Mouse (Mus musculus) bone marrow, adult 2 months (tissue): ENCODE data around the gene Cnih1.

Source experiments
- CTCF ChIP-seq: fragments of 200-500 bp; IDR thresholded peaks from 2 replicates; pipeline ENCODE4 v1.5.1; 2011; ENCODE audit warnings: low read length, control low read depth; ENCODE audit not compliant: control insufficient read depth, insufficient read depth
- POLR2A ChIP-seq: fragments of 200-500 bp; IDR thresholded peaks from 2 replicates; pipeline ENCODE4 v1.6.1; 2011; ENCODE audit warnings: low read depth, mild to moderate bottlenecking, control low read depth, low read length, borderline replicate concordance; ENCODE audit not compliant: control insufficient read depth

GRCm38 (mm10) chr14:46736366-46736765 is 51.8 kb downstream of the Cnih1 start:
- TF ChIP-seq POLR2A = no peak
- TF ChIP-seq CTCF = no peak
